In genomic region chr13:24130741-24131140, GRCm38 (mm10) we compare ENCODE assay signal across 23 mouse cellular contexts.
"Had no signal": no experiment of that assay in that cellular context is flagged by ENCODE, and none has a peak within 500 bp of the region (broad histone marks: within the 10 kb centered on the region; RNA-seq: fewer than 3 reads in every experiment).

No protein-coding gene starts in this region.

- H3K9me3 ChIP-seq: hindbrain, embryonic 13.5 days; hindbrain, embryonic 15.5 days; kidney, embryonic 15.5 days; limb, embryonic 13.5 days; limb, embryonic 15.5 days; liver, embryonic 12.5 days had no signal

- H3K36me3 ChIP-seq: hindbrain, embryonic 13.5 days; hindbrain, embryonic 15.5 days; limb, embryonic 15.5 days; liver, embryonic 12.5 days had no signal

- DNase-seq: forebrain, postnatal 0 days; gastrocnemius, postnatal 14 days; gastrocnemius, postnatal 36 days; heart, adult 18-20 months; heart, postnatal 14 days; heart, postnatal 36 days; kidney, adult 11 months; kidney, adult 2 months; kidney, adult 9 months; kidney, postnatal 14 days; kidney, postnatal 36 days; layer of hippocampus, adult 9-11 months; layer of hippocampus, postnatal 36 days; left cerebral cortex, postnatal 4 days had no signal

- H3K4me2 ChIP-seq: hindbrain, embryonic 13.5 days; hindbrain, embryonic 15.5 days; kidney, embryonic 15.5 days; limb, embryonic 13.5 days; limb, embryonic 15.5 days; liver, embryonic 12.5 days had no signal

- H3K4me3 ChIP-seq: hindbrain, embryonic 13.5 days; hindbrain, embryonic 15.5 days; kidney, embryonic 15.5 days; limb, embryonic 13.5 days; limb, embryonic 15.5 days; liver, embryonic 12.5 days had no signal

- H3K27me3 ChIP-seq: hindbrain, embryonic 13.5 days; hindbrain, embryonic 15.5 days; kidney, embryonic 15.5 days; limb, embryonic 13.5 days; limb, embryonic 15.5 days had no signal

- H3K4me1 ChIP-seq: liver, embryonic 12.5 days had no signal

- ATAC-seq: forebrain, postnatal 0 days; hindbrain, postnatal 0 days; intestine, embryonic 16.5 days; liver, embryonic 12.5 days had no signal

- H3K27ac ChIP-seq: hindbrain, embryonic 13.5 days; hindbrain, embryonic 15.5 days; hindbrain, postnatal 0 days; kidney, embryonic 15.5 days; kidney, postnatal 0 days; limb, embryonic 13.5 days; limb, embryonic 15.5 days; liver, embryonic 12.5 days had no signal

- H3K9ac ChIP-seq: forebrain, postnatal 0 days; hindbrain, embryonic 13.5 days; hindbrain, embryonic 15.5 days; kidney, embryonic 15.5 days; limb, embryonic 13.5 days; limb, embryonic 15.5 days; liver, embryonic 12.5 days had no signal
